Mouse (Mus musculus) liver, postnatal 0 days (tissue): ENCODE data around the gene Klk13. TPM values are rescaled to one million over a fixed set of nuclear protein-coding genes. Genes with fewer than 3 reads are reported as not detected.
"Not testable (repeated sequence)": the region's sequence is repeated elsewhere in the genome, so short reads cannot be mapped to it uniquely, and the experiment has no call there.

ENCODE experiments used
- ATAC-seq: fragments of 200-750 bp; cut with Nextera tagmentation; 2 replicates; pipeline ENCODE4 v1.8.0; 2017; ENCODE audit warnings: mild to moderate bottlenecking, moderate library complexity
- DNase-seq: peaks from one replicate; pipeline ENCODE4 v3.0.0-alpha.2; 2016
- H3K27ac ChIP-seq: fragments of 300-500 bp; sonication (generic); 2 replicates; pipeline ENCODE4 v1.5.1; 2014; ENCODE audit warnings: antibody characterized with exemption, moderate library complexity, mild to moderate bottlenecking, low read depth
- H3K27me3 ChIP-seq: fragments of 300-500 bp; sonication (generic); 2 replicates; pipeline ENCODE4 v1.6.1; 2014; ENCODE audit warnings: low read length, control low read depth, mixed read lengths; ENCODE audit not compliant: insufficient read depth
- H3K36me3 ChIP-seq: fragments of 300-500 bp; sonication (generic); replicated peaks from 2 replicates; pipeline ENCODE4 v1.6.1; 2014; ENCODE audit warnings: mild to moderate bottlenecking, control low read depth, low read length, moderate library complexity, mixed read lengths; ENCODE audit not compliant: insufficient read depth
- H3K4me1 ChIP-seq: fragments of 300-500 bp; sonication (generic); 2 replicates; pipeline ENCODE4 v1.6.1; 2014; ENCODE audit warnings: antibody characterized with exemption, mild to moderate bottlenecking, control low read depth; ENCODE audit not compliant: insufficient read depth
- H3K4me2 ChIP-seq: fragments of 300-500 bp; sonication (generic); 2 replicates; pipeline ENCODE4 v1.6.1; 2014; ENCODE audit warnings: low read depth, mild to moderate bottlenecking, low read length, moderate library complexity, mixed read lengths
- H3K4me3 ChIP-seq: fragments of 300-500 bp; sonication (generic); 2 replicates; pipeline ENCODE4 v1.5.1; 2014; ENCODE audit warnings: low read depth, low read length
- H3K9ac ChIP-seq: fragments of 300-500 bp; sonication (generic); replicated peaks from 2 replicates; pipeline ENCODE4 v1.6.1; 2014; ENCODE audit warnings: mild to moderate bottlenecking, moderate library complexity
- H3K9me3 ChIP-seq: fragments of 300-500 bp; sonication (generic); 2 replicates; pipeline ENCODE4 v1.6.1; 2016; ENCODE audit warnings: mild to moderate bottlenecking, control low read depth, low read length, mixed read lengths
- CTCF ChIP-seq: sonication (generic); IDR thresholded peaks from 2 replicates; pipeline ENCODE4 v1.5.1; 2016; ENCODE audit warnings: antibody characterized with exemption, low read depth
- EP300 ChIP-seq: IDR thresholded peaks from 2 replicates; pipeline ENCODE4 v1.6.1; 2016; ENCODE audit warnings: antibody characterized with exemption, low read depth, mild to moderate bottlenecking
- WGBS: fragments of 180-500 bp; shearing (Covaris S2); extraction: QIAGEN DNeasy Blood & Tissue Kit; methylation state at CpG from one replicate; pipeline ENCODE4 v1.1.7; 2014; ENCODE audit not compliant: insufficient replicate concordance; 5-methylcytosine and 5-hydroxymethylcytosine counted together
- polyA plus RNA-seq: library from polyadenylated mRNA; unstranded; fragments of >200 nt; fragmentation: Nextera tagmentation; extraction: Ambion mirVana; gene quantifications from 2 replicates; pipeline ENCODE4 v1.2.1, GENCODE M21; 2015

Klk13 gene
- not detected in 2 replicates for polyA plus RNA-seq

DNA sequence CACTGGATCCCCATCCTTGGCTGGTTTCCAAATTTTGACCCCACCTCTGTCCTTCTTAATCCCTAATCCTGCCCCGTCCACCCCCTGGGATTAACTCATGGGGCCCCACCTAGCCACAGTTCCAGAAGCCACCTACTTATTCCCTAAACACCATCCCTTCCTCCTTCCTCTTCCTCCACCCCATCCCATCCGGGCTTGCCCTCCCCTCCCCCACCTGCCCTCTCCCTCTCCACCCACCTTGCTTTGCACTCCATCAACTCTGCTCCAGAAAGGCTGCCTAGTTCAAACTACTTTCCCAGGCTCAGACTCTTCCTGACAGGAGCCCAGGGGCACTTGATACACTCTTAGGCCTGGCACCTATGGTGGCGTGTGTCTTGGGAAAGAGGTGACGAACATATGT lies at the start of gene Klk13:
Gene Klk13 (plus strand): TSS at position 301 of the 400 bp plus-strand sequence.
- no peak for TF ChIP-seq EP300
- no peak for TF ChIP-seq CTCF
- Histone ChIP-seq H3K9ac (no peak within 1 kb of the TSS), H3K36me3 (no peaks in the 10 kb centered on the region), H3K9me3 (no peaks in the 10 kb centered on the region), H3K27ac (no peak within 1 kb of the TSS), H3K27me3 (0 out of 2 replicates have a peak, but pooled peaks cover 5% of the 10 kb centered on the region), H3K4me3 (no peak within 1 kb of the TSS), H3K4me2 (no peak within 1 kb of the TSS), H3K4me1 (no peaks in the 10 kb centered on the region)
- DNase-seq, result no peak
- ATAC-seq, result no peak
- 52% methylated on average over 4 of the region's 4 CpGs for WGBS

DNA sequence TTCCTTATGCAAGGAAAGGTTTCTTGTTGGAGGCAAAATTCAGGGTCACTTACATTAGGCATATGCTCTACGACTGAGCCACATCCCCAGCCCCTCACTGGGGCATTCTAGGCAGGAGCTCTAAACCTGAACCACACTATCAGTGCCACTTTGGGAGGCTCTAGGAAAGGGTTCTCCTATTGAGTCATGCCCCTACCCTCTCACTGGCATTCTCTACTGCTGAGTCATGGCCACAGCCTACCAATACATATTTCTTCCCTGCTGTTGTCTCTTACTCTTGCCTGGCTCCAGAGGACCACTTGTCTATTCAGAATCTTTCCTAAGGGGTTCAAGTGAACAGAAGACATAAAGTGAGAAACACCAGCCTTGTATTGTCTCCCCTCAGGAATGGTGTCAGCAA lies 49.6 kb upstream of the Klk13 start:
- no peak overlapping the region for H3K9ac ChIP-seq
- WGBS, result 92% methylated on average over 1 of the region's 1 CpGs
- H3K4me1 ChIP-seq, result peaks cover 2% of the 10 kb centered on the region; the same call in 1 of the 2 replicates
- H3K9me3 ChIP-seq, result no peaks in the 10 kb centered on the region
- no peak for TF ChIP-seq CTCF
- TF ChIP-seq EP300, result no peak
- ATAC-seq (no peak), DNase-seq (no peak)
- no peaks in the 10 kb centered on the region for H3K27me3 ChIP-seq
- no peak overlapping the region for H3K4me2 ChIP-seq
- H3K36me3 ChIP-seq, result no peaks in the 10 kb centered on the region
- H3K27ac ChIP-seq, result no peak overlapping the region; the same call in 1 of the 2 replicates
- no peak overlapping the region for H3K4me3 ChIP-seq

- H3K4me3 ChIP-seq, H3K27ac ChIP-seq, H3K4me2 ChIP-seq, DNase-seq, H3K36me3 ChIP-seq, H3K9ac ChIP-seq, H3K27me3 ChIP-seq, H3K9me3 ChIP-seq, H3K4me1 ChIP-seq, ATAC-seq: not testable (repeated sequence)
- WGBS, result 57% methylated on average over 4 of the region's 4 CpGs
Measured at GRCm38 (mm10) chr7:43667221-43667620, 45.1 kb upstream of the Klk13 start.

GRCm38 (mm10) chr7:43668582-43668981 lies 43.8 kb upstream of the Klk13 start:
- no peaks in the 10 kb centered on the region for H3K9me3 ChIP-seq
- TF ChIP-seq EP300 (no peak), CTCF (peak; percentile 62)
- H3K27me3 ChIP-seq, result no peaks in the 10 kb centered on the region
- no peak for ATAC-seq
- H3K4me1 ChIP-seq, result peaks cover 11% of the 10 kb centered on the region
- no peak overlapping the region for H3K9ac ChIP-seq
- H3K4me2 ChIP-seq, result no peak overlapping the region
- peak overlapping the region; percentile 24; the same call in 1 of the 2 replicates for H3K27ac ChIP-seq
- no peaks in the 10 kb centered on the region for H3K36me3 ChIP-seq
- 10% methylated on average over 3 of the region's 3 CpGs for WGBS
- no peak overlapping the region for H3K4me3 ChIP-seq
- DNase-seq, result peak; percentile 55

DNA sequence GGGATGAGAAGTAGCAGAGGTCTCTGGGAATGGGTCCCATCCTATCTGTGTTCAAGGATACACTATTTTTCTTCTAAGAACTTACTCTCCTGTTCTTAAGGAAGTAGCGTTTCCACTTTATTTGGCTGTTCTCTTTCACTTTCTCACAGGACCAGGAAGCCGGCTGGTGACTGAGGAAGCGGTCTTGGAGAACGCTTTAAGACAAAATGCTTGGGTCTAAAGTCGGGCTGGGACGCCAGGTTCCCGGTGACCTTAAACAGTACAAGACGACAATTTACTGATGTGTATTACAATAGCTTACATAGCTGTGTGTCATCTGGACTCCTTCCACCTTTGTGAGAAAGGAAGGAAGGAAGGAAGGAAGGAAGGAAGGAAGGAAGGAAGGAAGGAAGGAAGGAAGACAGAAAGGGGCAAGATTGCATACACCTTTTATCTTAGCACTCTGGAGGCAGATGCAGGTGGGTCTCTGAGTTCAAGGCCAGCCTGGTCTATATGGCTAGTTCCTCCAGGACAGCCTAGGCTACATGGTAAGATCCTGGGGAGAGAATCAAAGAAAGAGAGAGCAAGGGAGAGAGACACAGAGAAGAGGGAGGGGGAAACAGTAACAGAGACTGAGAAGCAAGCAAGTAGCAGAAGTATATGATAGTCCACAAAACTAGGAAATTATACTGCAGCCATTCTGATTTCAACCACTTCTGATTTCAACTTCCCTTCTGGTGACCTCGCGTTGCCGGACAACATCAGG lies 41.1 kb upstream of the Klk13 start:
- Histone ChIP-seq H3K4me1 (peaks cover 11% of the 10 kb centered on the region), H3K9me3 (no peaks in the 10 kb centered on the region), H3K27ac (peak overlapping the region; percentile 46), H3K4me2 (peak overlapping the region; percentile 74), H3K4me3 (peak overlapping the region; percentile 66), H3K27me3 (no peaks in the 10 kb centered on the region), H3K9ac (peak overlapping the region; percentile 12; the same call in 1 of the 2 replicates), H3K36me3 (peaks cover 11% of the 10 kb centered on the region)
- DNase-seq, result no peak
- ATAC-seq, result no peak; the same call in 1 of the 2 replicates
- TF ChIP-seq EP300 (no peak), CTCF (no peak)
- WGBS, result 59% methylated on average over 11 of the region's 11 CpGs

DNA sequence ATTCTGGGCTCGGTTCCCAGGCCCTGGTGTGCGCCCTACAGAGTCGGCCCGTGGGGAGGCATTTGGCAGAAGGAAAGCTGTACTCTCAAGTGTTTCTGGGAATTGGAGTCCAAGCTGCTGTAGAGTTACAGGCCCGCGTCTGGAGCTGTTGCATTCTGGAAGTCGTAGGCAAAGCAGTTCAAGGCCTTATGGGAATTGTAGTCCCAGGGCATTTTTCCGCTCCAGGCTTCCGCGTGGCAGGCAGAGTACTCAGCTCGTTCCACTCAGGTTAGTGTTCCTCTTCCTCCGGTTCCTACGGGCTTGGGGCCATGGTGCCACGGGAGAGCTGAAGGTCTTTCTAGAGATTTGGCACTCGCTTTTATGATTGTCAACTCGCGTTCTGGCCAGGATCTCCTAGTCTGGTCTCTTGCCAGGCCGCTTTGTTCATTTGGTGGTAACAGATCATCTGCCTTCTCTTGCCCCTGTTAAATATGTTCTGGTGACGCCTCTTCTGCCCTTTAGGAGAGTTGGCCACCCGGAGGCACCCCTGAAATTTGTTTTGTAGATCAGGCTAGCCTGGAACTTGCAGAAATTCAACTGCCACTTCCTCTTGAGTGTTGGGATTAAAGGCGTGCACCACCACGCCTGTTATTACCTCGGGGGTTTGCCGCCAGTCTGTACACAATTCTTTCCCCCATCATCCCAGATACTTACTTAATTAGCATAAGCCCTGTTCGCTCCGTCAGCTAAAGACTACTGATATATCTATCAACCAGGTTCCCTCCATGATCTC lies 40.4 kb upstream of the Klk13 start, which contains the start of gene Ctu1:
Gene Ctu1 (plus strand): TSS at position 208 of the 772 bp plus-strand sequence.
- WGBS, result under 1% methylated on average over 26 of the region's 26 CpGs
- H3K36me3 ChIP-seq, result peaks cover 18% of the 10 kb centered on the region
- H3K9ac ChIP-seq, result peak within 1 kb of the TSS; percentile 67
- peaks cover 11% of the 10 kb centered on the region for H3K4me1 ChIP-seq
- ATAC-seq (peak; percentile 98), DNase-seq (peak; percentile 83)
- peak within 1 kb of the TSS; percentile 49 for H3K27ac ChIP-seq
- no peaks in the 10 kb centered on the region for H3K27me3 ChIP-seq
- peak within 1 kb of the TSS; percentile 74 for H3K4me2 ChIP-seq
- no peaks in the 10 kb centered on the region for H3K9me3 ChIP-seq
- peak within 1 kb of the TSS; percentile 66 for H3K4me3 ChIP-seq
- TF ChIP-seq EP300 (no peak), CTCF (no peak)
